ENCODE assay signal across 8 mouse cellular contexts in genomic region chr11:30197564-30198090, GRCm38 (mm10).
DNase-seq lines count a peak whose midpoint lies in the region; ATAC-seq lines count a peak whose summit lies in the region.

No protein-coding gene starts in this region.

- peak overlapping the region; percentile 69 for H3K9ac ChIP-seq in embryonic facial prominence, embryonic 11.5 days (replicated peaks; ENCODE audit: low read length)
- H3K9ac ChIP-seq in heart, embryonic 14.5 days (ENCODE audit: low read length), result peak overlapping the region; percentile 66

- no peaks in the 10 kb centered on the region for H3K9me3 ChIP-seq in embryonic facial prominence, embryonic 11.5 days (replicated peaks; ENCODE audit: control insufficient read depth, low read length)
- H3K9me3 ChIP-seq in heart, embryonic 14.5 days (ENCODE audit: control insufficient read depth, low read length), result no peaks in the 10 kb centered on the region
- no peaks in the 10 kb centered on the region for H3K9me3 ChIP-seq in limb, embryonic 10.5 days (replicated peaks)

- ATAC-seq in embryonic facial prominence, embryonic 11.5 days (replicated peaks; ENCODE audit: insufficient number of reproducible peaks, low FRiP score, low TSS enrichment, low read depth), result peak; percentile 77
- peak; percentile 67 for ATAC-seq in heart, embryonic 14.5 days (ENCODE audit: insufficient number of reproducible peaks, insufficient read depth, low FRiP score, low read depth)
- no peak for ATAC-seq in monocyte, adult 5-6 weeks (replicated peaks; ENCODE audit: insufficient number of reproducible peaks, low FRiP score, low TSS enrichment, poor library complexity, severe bottlenecking)

- no peaks in the 10 kb centered on the region for H3K4me1 ChIP-seq in embryonic facial prominence, embryonic 11.5 days (ENCODE audit: control insufficient read depth, insufficient read depth, low read length)
- H3K4me1 ChIP-seq in heart, embryonic 14.5 days (ENCODE audit: control insufficient read depth in 2 of 2, insufficient read depth in 2 of 2, low read length in 2 of 2), result peaks cover 9 to 55% of the 10 kb centered on the region in 2 experiments
- H3K4me1 ChIP-seq in limb, embryonic 10.5 days, result peaks cover 33% of the 10 kb centered on the region

- peak overlapping the region; percentile 53 for H3K4me3 ChIP-seq in embryonic facial prominence, embryonic 11.5 days (ENCODE audit: low read depth, low read length)
- peak overlapping the region; percentile 43 to 64 for H3K4me3 ChIP-seq in heart, embryonic 14.5 days (ENCODE audit: control insufficient read depth in 1 of 2, insufficient read depth in 1 of 2, low read depth in 1 of 2, low read length in 2 of 2)
- H3K4me3 ChIP-seq in limb, embryonic 10.5 days, result peak overlapping the region; percentile 67

- H3K36me3 ChIP-seq in embryonic facial prominence, embryonic 11.5 days (replicated peaks; ENCODE audit: control insufficient read depth, insufficient read depth, low read depth, low read length), result no peaks in the 10 kb centered on the region
- peaks cover 24% of the 10 kb centered on the region for H3K36me3 ChIP-seq in heart, embryonic 14.5 days (ENCODE audit: control insufficient read depth, insufficient read depth, low read length)
- no peaks in the 10 kb centered on the region for H3K36me3 ChIP-seq in limb, embryonic 10.5 days

- H3K27ac ChIP-seq in embryonic facial prominence, embryonic 11.5 days (replicated peaks; ENCODE audit: low read depth, low read length), result peak overlapping the region; percentile 65
- H3K27ac ChIP-seq in heart, embryonic 14.5 days (replicated peaks in 1 of 2; ENCODE audit: control insufficient read depth in 1 of 2, insufficient read depth in 1 of 2, low read depth in 2 of 2, low read length in 2 of 2), result peak overlapping the region; percentile 75 to 81
- peak overlapping the region; percentile 90 for H3K27ac ChIP-seq in limb, embryonic 10.5 days

- H3K27me3 ChIP-seq in embryonic facial prominence, embryonic 11.5 days (ENCODE audit: control insufficient read depth, insufficient read depth, low read length), result no peaks in the 10 kb centered on the region
- H3K27me3 ChIP-seq in heart, embryonic 14.5 days (ENCODE audit: control insufficient read depth, insufficient read depth, low read length), result no peaks in the 10 kb centered on the region
- H3K27me3 ChIP-seq in limb, embryonic 10.5 days (ENCODE audit: low read depth, poor library complexity, severe bottlenecking), result no peaks in the 10 kb centered on the region

- peak; percentile 78 for DNase-seq in A20 (ENCODE audit: low read depth, low spot score)
- DNase-seq in adrenal gland, adult 18-20 months (ENCODE audit: low spot score in 2 of 2), result peak; percentile 54 to 59
- DNase-seq in embryonic facial prominence, embryonic 11.5 days (ENCODE audit: low spot score), result peak; percentile 53
- peak; percentile 74 for DNase-seq in limb, embryonic 10.5 days (ENCODE audit: low spot score)
- DNase-seq in mesoderm, embryonic 11.5 days (ENCODE audit: low read depth, low spot score), result peak; percentile 61
- peak; percentile 40 to 41 for DNase-seq in spleen, postnatal 10 days (ENCODE audit: low spot score in 2 of 2)

- WGBS in embryonic facial prominence, embryonic 11.5 days, result 2% methylated on average over 21 of the region's 21 CpGs
- 2% methylated on average over 21 of the region's 21 CpGs for WGBS in heart, embryonic 14.5 days
- WGBS in limb, embryonic 10.5 days, result 1% methylated on average over 21 of the region's 21 CpGs

- H3K4me2 ChIP-seq in embryonic facial prominence, embryonic 11.5 days (ENCODE audit: low read depth, low read length), result peak overlapping the region; percentile 78
- H3K4me2 ChIP-seq in heart, embryonic 14.5 days (ENCODE audit: low read length), result peak overlapping the region; percentile 71
